Mouse (Mus musculus): ENCODE measurements around the gene Miip.

DNA sequence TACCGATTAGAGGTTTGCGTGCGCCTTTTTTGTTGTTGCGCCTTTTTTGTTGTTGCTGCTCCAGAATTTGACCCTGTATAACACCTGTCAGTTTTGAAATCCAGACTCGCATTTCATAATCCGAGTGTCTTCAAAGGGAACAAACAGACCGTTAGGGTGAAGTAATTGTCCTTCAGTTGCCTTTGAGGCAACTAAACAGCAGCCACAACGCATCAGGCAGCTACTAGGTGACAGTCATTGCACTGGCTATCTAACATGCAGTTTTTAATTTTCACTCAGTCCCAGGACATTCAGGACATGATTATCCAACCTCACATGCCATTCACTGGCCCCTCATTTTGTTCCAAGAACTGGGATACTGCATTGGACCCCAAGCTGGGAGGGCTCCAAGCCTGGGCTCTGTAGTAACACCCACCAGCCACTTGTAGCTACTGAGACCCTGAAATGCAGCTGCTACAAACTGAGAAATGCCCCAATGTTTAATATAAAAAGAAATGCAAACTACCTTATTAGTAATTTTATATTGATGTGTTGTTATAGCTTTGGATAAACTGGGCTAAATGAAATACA, 36.6 kb upstream of the Miip start:
- TF ChIP-seq CTCF (IDR thresholded peaks at IDR 0.05; ENCODE audit: extremely low read depth, insufficient read depth, insufficient read length, insufficient replicate concordance) (no peak), POLR2A (IDR thresholded peaks at IDR 0.05; ENCODE audit: low read depth, low read length) (no peak)
